Mouse (Mus musculus): Measurements from ENCODE around the gene Cfdp1. TPM values are rescaled to one million over a fixed set of nuclear protein-coding genes. Genes with fewer than 3 reads are reported as not detected.
A peak's percentile ranks its signal among the peaks of the same experiment; 100 is the strongest.

Gene Cfdp1
- polyA plus RNA-seq, 1 experiment, result 78.9 TPM

- peaks cover 8% of the 10 kb centered on the region for H3K4me1 ChIP-seq (ENCODE audit: control insufficient read depth, insufficient read depth, low read length)
- no peak for TF ChIP-seq CTCF (IDR thresholded peaks at IDR 0.05; ENCODE audit: extremely low read depth, insufficient read depth, low read length)
- TF ChIP-seq POLR2A (IDR thresholded peaks at IDR 0.05; ENCODE audit: extremely low read depth, insufficient read depth, low read length), result no peak
- no peak overlapping the region for H3K27ac ChIP-seq (ENCODE audit: insufficient read depth, low read length)
- no peak overlapping the region for H3K4me3 ChIP-seq (ENCODE audit: insufficient read depth, low read length)
These were observed 106.0 kb downstream of the Cfdp1 start for GRCm38 (mm10) chr8:111747866-111748649.

- no peak for TF ChIP-seq CTCF (IDR thresholded peaks at IDR 0.05; ENCODE audit: extremely low read depth, insufficient read depth, low read length)
- TF ChIP-seq POLR2A (IDR thresholded peaks at IDR 0.05; ENCODE audit: extremely low read depth, insufficient read depth, low read length), result no peak
- H3K4me1 ChIP-seq (ENCODE audit: control insufficient read depth, insufficient read depth, low read length), result peaks cover 10% of the 10 kb centered on the region
These were observed 107.3 kb downstream of the Cfdp1 start for GRCm38 (mm10) chr8:111746582-111747465.

GRCm38 (mm10) chr8:111745591-111746418, 108.3 kb downstream of the Cfdp1 start:
- Histone ChIP-seq H3K4me1 (ENCODE audit: control insufficient read depth, insufficient read depth, low read length) (peaks cover 11% of the 10 kb centered on the region), H3K4me3 (ENCODE audit: insufficient read depth, low read length) (no peak overlapping the region), H3K27ac (ENCODE audit: insufficient read depth, low read length) (peak overlapping the region; percentile 32; the same call in 1 of the 2 replicates)
- no peak for TF ChIP-seq CTCF (IDR thresholded peaks at IDR 0.05; ENCODE audit: extremely low read depth, insufficient read depth, low read length)
- no peak for TF ChIP-seq POLR2A (IDR thresholded peaks at IDR 0.05; ENCODE audit: extremely low read depth, insufficient read depth, low read length)

More at GRCm38 (mm10) chr8:111746582-111747465, 107.3 kb downstream of the Cfdp1 start:
- Histone ChIP-seq H3K27ac (ENCODE audit: insufficient read depth, low read length) (no peak overlapping the region), H3K4me3 (ENCODE audit: insufficient read depth, low read length) (no peak overlapping the region)

GRCm38 (mm10) chr8:111745086-111745485, 109.0 kb downstream of the Cfdp1 start:
- no peak for TF ChIP-seq CTCF (IDR thresholded peaks at IDR 0.05; ENCODE audit: extremely low read depth, insufficient read depth, low read length)
- no peak for TF ChIP-seq POLR2A (IDR thresholded peaks at IDR 0.05; ENCODE audit: extremely low read depth, insufficient read depth, low read length)
- peaks cover 13% of the 10 kb centered on the region for H3K4me1 ChIP-seq (ENCODE audit: control insufficient read depth, insufficient read depth, low read length)
- H3K4me3 ChIP-seq (ENCODE audit: insufficient read depth, low read length), result no peak overlapping the region
- 0 out of 2 replicates have a peak overlapping the region, but pooled peaks have one; percentile 32 for H3K27ac ChIP-seq (ENCODE audit: insufficient read depth, low read length)

- peak within 1 kb of the TSS; percentile 89 for H3K4me3 ChIP-seq (ENCODE audit: insufficient read depth, low read length)
- H3K4me1 ChIP-seq (ENCODE audit: control insufficient read depth, insufficient read depth, low read length), result peaks cover 13% of the 10 kb centered on the region
- H3K27ac ChIP-seq (ENCODE audit: insufficient read depth, low read length), result peak within 1 kb of the TSS; percentile 88
- TF ChIP-seq CTCF (IDR thresholded peaks at IDR 0.05; ENCODE audit: extremely low read depth, insufficient read depth, low read length), result no peak
- TF ChIP-seq POLR2A (IDR thresholded peaks at IDR 0.05; ENCODE audit: extremely low read depth, insufficient read depth, low read length), result 0 out of 2 replicates have a peak, but pooled peaks have one; percentile 16
These were observed 110.0 kb downstream of the Cfdp1 start, which contains the start of gene Bcar1 for GRCm38 (mm10) chr8:111743792-111744696. Bcar1 (minus strand) TSS chr8:111743809.

- Histone ChIP-seq H3K27ac (ENCODE audit: insufficient read depth, low read length) (peak overlapping the region; percentile 88), H3K4me1 (ENCODE audit: control insufficient read depth, insufficient read depth, low read length) (peaks cover 13% of the 10 kb centered on the region)
- no peak for TF ChIP-seq CTCF (IDR thresholded peaks at IDR 0.05; ENCODE audit: extremely low read depth, insufficient read depth, low read length)
- TF ChIP-seq POLR2A (IDR thresholded peaks at IDR 0.05; ENCODE audit: extremely low read depth, insufficient read depth, low read length), result no peak
These were observed 110.8 kb downstream of the Cfdp1 start for GRCm38 (mm10) chr8:111743101-111743791.

GRCm38 (mm10) chr8:111742261-111743037, 111.6 kb downstream of the Cfdp1 start:
- peak overlapping the region; percentile 88 for H3K27ac ChIP-seq (ENCODE audit: insufficient read depth, low read length)
- peak overlapping the region; percentile 89 for H3K4me3 ChIP-seq (ENCODE audit: insufficient read depth, low read length)
- TF ChIP-seq CTCF (IDR thresholded peaks at IDR 0.05; ENCODE audit: extremely low read depth, insufficient read depth, low read length), result no peak
- no peak for TF ChIP-seq POLR2A (IDR thresholded peaks at IDR 0.05; ENCODE audit: extremely low read depth, insufficient read depth, low read length)
- H3K4me1 ChIP-seq (ENCODE audit: control insufficient read depth, insufficient read depth, low read length), result peaks cover 13% of the 10 kb centered on the region

More at GRCm38 (mm10) chr8:111743101-111743791, 110.8 kb downstream of the Cfdp1 start:
- H3K4me3 ChIP-seq (ENCODE audit: insufficient read depth, low read length), result peak overlapping the region; percentile 89

All from cortical plate, adult 2 months (tissue).